Mouse (Mus musculus) B cell, adult 2 months (primary cell): ENCODE measurements at regions not wholly inside any gene's neighbourhood (a gene's known extent, or its start where the extent isn't known, plus 50 kb on each side); places are given as distances from the start of the nearest gene placed in this dataset.

ENCODE experiments used
- DNase-seq, 2 experiments: peaks; one replicate each; pipeline ENCODE4 v3.0.0; 2022

- no peak for DNase-seq
Observed at GRCm38 (mm10) chr15:24296798-24297197, 1116.8 kb downstream of the Basp1 start.

- DNase-seq = no peak
Observed at GRCm38 (mm10) chr15:24275100-24275499, 1138.5 kb downstream of the Basp1 start.

- no peak for DNase-seq
Observed at GRCm38 (mm10) chr15:24267360-24267759, 1146.2 kb downstream of the Basp1 start.
